Mouse (Mus musculus) intestine, embryonic 15.5 days (tissue): ENCODE data around the gene Gnaq. TPM values are rescaled to one million over a fixed set of nuclear protein-coding genes. Genes with fewer than 3 reads are reported as not detected.

Source experiments
- ATAC-seq: fragments of 200-750 bp; cut with Nextera tagmentation; 2 replicates; pipeline ENCODE4 v1.8.0; 2017; ENCODE audit warnings: moderate TSS enrichment, moderate library complexity
- H3K27ac ChIP-seq: fragments of 300-500 bp; sonication (generic); 2 replicates; pipeline ENCODE4 v1.5.1; 2015; ENCODE audit warnings: mild to moderate bottlenecking, inconsistent platforms
- H3K27me3 ChIP-seq: fragments of 300-500 bp; sonication (generic); replicated peaks from 2 replicates; pipeline ENCODE4 v1.6.1; 2015; ENCODE audit warnings: inconsistent platforms
- H3K36me3 ChIP-seq: fragments of 300-500 bp; sonication (generic); 2 replicates; pipeline ENCODE4 v1.6.1; 2015; ENCODE audit warnings: inconsistent platforms
- H3K4me1 ChIP-seq: fragments of 300-500 bp; sonication (generic); replicated peaks from 2 replicates; pipeline ENCODE4 v1.6.1; 2015; ENCODE audit warnings: inconsistent platforms
- H3K4me2 ChIP-seq: fragments of 300-500 bp; sonication (generic); replicated peaks from 2 replicates; pipeline ENCODE4 v1.6.1; 2015; ENCODE audit warnings: mild to moderate bottlenecking, inconsistent platforms
- H3K4me3 ChIP-seq: fragments of 300-500 bp; sonication (generic); replicated peaks from 2 replicates; pipeline ENCODE4 v1.5.1; 2015; ENCODE audit warnings: inconsistent platforms
- H3K9ac ChIP-seq: fragments of 300-500 bp; sonication (generic); 2 replicates; pipeline ENCODE4 v1.6.1; 2015; ENCODE audit warnings: inconsistent platforms
- H3K9me3 ChIP-seq: fragments of 300-500 bp; sonication (generic); 2 replicates; pipeline ENCODE4 v1.6.1; 2016; ENCODE audit warnings: inconsistent platforms
- WGBS: fragments of 180-500 bp; shearing (Covaris S2); methylation state at CpG from one replicate; pipeline ENCODE4 v1.1.7; 2015; 5-methylcytosine and 5-hydroxymethylcytosine counted together
- polyA plus RNA-seq: library from polyadenylated mRNA; unstranded; fragments of >200 nt; fragmentation: Nextera tagmentation; extraction: Ambion mirVana; gene quantifications from 2 replicates; pipeline ENCODE4 v1.2.1, GENCODE M21; 2015

The Gnaq gene
- polyA plus RNA-seq, 1 experiment from 2014 or later: 28.3 TPM

DNA sequence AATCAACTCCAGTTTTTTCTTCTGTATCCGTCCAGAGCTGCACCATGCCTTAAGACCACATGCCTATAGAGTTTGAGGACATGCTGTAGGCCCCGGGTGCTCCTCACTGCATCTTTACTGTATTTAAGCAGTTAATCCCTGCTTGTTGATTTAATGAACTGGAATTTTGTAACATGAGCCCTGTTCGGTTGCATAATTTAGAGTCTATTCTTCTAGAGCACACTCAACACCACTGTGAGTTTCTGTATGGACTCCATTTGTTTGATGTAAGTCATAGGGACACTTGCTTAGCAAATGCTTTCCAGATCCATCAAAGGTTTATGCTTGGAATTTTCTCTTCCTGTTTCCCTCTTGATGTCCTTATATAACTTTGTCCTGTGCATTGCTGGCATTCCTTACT is 2.2 kb upstream of the Gnaq start:
- Histone ChIP-seq H3K9ac (no peak overlapping the region), H3K4me2 (no peak overlapping the region), H3K4me3 (no peak overlapping the region), H3K27ac (no peak overlapping the region), H3K4me1 (peaks cover 4% of the 10 kb centered on the region), H3K27me3 (no peaks in the 10 kb centered on the region), H3K9me3 (no peaks in the 10 kb centered on the region), H3K36me3 (no peaks in the 10 kb centered on the region)
- no peak for ATAC-seq
- 36% methylated on average over 3 of the region's 3 CpGs for WGBS

DNA sequence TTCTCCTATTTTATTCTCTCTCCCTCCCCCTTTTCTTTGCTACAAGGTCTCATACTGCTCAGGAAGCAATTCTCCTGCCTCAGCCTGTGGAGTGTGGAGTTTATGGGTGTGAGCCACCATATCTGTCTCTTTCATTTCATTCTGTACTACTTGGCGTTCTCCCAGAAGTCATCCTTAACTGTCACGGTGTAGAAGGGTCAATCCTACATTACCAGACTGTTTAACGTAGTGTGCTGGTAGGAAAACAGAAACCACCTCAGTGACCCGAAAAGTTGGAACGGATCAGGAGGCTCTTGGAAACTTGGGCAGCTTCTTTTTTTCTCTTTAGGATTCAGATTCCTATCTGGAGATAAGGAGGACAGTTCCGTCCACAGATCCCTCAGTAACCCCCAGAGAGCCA is 800 bp upstream of the Gnaq start:
- H3K36me3 ChIP-seq: no peaks in the 10 kb centered on the region
- H3K27me3 ChIP-seq: no peaks in the 10 kb centered on the region
- peak overlapping the region; percentile 92 for H3K9ac ChIP-seq
- H3K9me3 ChIP-seq: no peaks in the 10 kb centered on the region
- 17% methylated on average over 6 of the region's 6 CpGs for WGBS
- peak overlapping the region; percentile 98 for H3K27ac ChIP-seq
- no peak; the same call in 1 of the 2 replicates for ATAC-seq
- peaks cover 4% of the 10 kb centered on the region for H3K4me1 ChIP-seq
- H3K4me3 ChIP-seq: peak overlapping the region; percentile 95
- H3K4me2 ChIP-seq: peak overlapping the region; percentile 74

DNA sequence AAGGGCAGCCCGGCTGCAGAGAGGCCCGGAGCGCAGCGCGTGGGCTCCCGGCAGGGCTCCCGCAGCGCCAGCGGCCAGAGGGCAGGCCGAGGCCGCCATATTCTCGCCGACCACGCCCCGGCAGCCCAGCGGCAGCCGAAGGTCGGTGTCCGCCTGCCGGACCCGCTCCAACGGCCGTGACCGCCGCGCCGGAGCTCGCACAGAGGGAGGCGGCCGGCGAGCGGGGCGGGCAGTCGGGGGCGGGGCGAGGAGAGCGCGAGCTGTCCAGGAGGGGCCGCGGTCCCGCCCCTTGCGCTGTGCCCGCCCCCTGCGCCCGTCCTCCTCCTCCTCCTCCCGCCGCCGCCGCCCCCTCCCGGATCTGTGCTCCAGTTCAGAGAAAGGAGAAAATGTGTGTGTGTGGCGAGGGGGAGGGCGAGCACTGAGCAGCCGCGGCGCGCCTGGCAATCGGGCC is 266 bp upstream of the Gnaq start:
- H3K27ac ChIP-seq: peak overlapping the region; percentile 98
- under 1% methylated on average over 50 of the region's 57 CpGs for WGBS
- no peaks in the 10 kb centered on the region for H3K36me3 ChIP-seq
- H3K4me2 ChIP-seq: peak overlapping the region; percentile 74
- peaks cover 9% of the 10 kb centered on the region for H3K4me1 ChIP-seq
- no peaks in the 10 kb centered on the region for H3K27me3 ChIP-seq
- peak overlapping the region; percentile 92 for H3K9ac ChIP-seq
- peak; percentile 95 for ATAC-seq
- H3K9me3 ChIP-seq: no peaks in the 10 kb centered on the region
- H3K4me3 ChIP-seq: peak overlapping the region; percentile 95

DNA sequence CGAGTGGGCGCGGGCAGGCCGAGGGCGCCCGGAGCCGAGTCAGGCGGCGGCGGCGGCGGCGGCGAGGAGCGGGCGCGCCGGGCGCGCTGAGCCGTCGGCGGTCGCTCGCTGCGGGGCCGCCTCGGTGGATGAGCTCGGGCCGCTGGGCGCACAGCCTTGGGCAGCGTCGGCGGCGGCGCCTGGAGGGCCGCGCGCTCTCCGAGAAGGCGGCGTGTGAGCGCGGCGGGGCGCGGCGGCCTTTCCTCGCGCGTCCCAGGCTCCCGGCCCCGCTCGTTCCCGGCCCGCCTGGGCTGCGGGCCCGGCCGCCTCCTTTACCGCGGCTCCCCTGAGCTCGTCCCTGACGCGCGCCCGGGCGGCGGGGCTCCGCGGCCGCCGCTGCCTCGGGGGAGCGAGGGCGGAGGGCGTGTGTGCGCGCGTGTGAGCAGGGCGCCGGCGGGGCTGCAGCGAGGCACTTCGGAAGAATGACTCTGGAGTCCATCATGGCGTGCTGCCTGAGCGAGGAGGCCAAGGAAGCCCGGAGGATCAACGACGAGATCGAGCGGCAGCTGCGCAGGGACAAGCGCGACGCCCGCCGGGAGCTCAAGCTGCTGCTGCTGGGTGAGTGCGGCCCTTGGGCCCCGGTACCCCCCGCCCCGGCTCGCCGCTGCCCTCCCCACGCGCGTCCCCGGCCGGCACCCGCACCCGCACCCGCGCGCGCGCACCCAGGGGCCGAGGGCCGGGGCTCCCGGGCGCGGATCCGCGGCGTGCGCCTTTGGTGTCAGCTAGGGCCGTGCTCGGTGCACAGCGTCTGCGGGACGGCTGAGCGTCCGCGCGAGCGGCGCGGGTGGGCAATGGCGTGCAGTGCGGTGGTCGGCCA is 462 bp downstream of the Gnaq start:
- H3K4me3 ChIP-seq: peak overlapping the region; percentile 95
- under 1% methylated on average over 113 of the region's 139 CpGs for WGBS
- no peaks in the 10 kb centered on the region for H3K36me3 ChIP-seq
- H3K9ac ChIP-seq: peak overlapping the region; percentile 92
- peak; percentile 54 for ATAC-seq
- peak overlapping the region; percentile 98 for H3K27ac ChIP-seq
- H3K27me3 ChIP-seq: no peaks in the 10 kb centered on the region
- H3K4me2 ChIP-seq: peak overlapping the region; percentile 74
- H3K9me3 ChIP-seq: no peaks in the 10 kb centered on the region
- H3K4me1 ChIP-seq: peaks cover 12% of the 10 kb centered on the region

GRCm38 (mm10) chr19:16133721-16134570 is 1.3 kb downstream of the Gnaq start:
- Histone ChIP-seq H3K27me3 (no peaks in the 10 kb centered on the region), H3K27ac (peak overlapping the region; percentile 98), H3K9ac (peak overlapping the region; percentile 92), H3K9me3 (no peaks in the 10 kb centered on the region), H3K36me3 (no peaks in the 10 kb centered on the region), H3K4me1 (peaks cover 18% of the 10 kb centered on the region), H3K4me3 (peak overlapping the region; percentile 95), H3K4me2 (peak overlapping the region; percentile 74)
- ATAC-seq: peak; percentile 7
- WGBS: 5% methylated on average over 25 of the region's 25 CpGs

GRCm38 (mm10) chr19:16138064-16138580 is 5.5 kb downstream of the Gnaq start:
- H3K36me3 ChIP-seq: no peaks in the 10 kb centered on the region
- no peaks in the 10 kb centered on the region for H3K9me3 ChIP-seq
- 42% methylated on average over 5 of the region's 5 CpGs for WGBS
- H3K4me3 ChIP-seq: no peak overlapping the region
- no peak overlapping the region for H3K4me2 ChIP-seq
- H3K4me1 ChIP-seq: peaks cover 43% of the 10 kb centered on the region
- ATAC-seq: no peak
- H3K9ac ChIP-seq: no peak overlapping the region
- no peaks in the 10 kb centered on the region for H3K27me3 ChIP-seq
- no peak overlapping the region for H3K27ac ChIP-seq

DNA sequence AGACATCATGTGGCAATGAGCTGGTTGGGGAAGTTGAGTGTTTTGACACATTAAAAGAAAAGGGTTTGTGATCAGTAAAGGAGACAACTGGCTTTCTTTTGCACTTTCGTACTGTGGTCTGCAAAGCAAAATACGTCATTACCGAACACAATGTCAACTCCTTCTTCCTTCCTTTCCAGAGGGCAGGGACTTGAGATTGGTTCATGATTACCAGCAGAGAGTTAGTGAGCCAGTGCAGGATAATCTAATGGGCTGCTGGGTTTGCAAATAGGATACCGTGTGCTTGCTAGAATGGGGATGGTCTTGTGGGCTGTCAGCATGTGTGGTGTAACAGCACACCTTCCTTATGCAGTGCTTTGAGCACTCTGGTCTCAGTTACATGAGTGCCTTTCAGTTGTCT is 8.1 kb downstream of the Gnaq start:
- no peak overlapping the region; the same call in 1 of the 2 replicates for H3K4me2 ChIP-seq
- no peaks in the 10 kb centered on the region for H3K9me3 ChIP-seq
- ATAC-seq: no peak
- H3K36me3 ChIP-seq: no peaks in the 10 kb centered on the region
- H3K4me3 ChIP-seq: no peak overlapping the region
- peaks cover 39% of the 10 kb centered on the region for H3K4me1 ChIP-seq
- no peak overlapping the region for H3K9ac ChIP-seq
- H3K27me3 ChIP-seq: no peaks in the 10 kb centered on the region
- H3K27ac ChIP-seq: no peak overlapping the region
- WGBS: 54% methylated on average over 4 of the region's 4 CpGs

GRCm38 (mm10) chr19:16141857-16142256 is 9.2 kb downstream of the Gnaq start:
- no peak overlapping the region for H3K9ac ChIP-seq
- no peak overlapping the region for H3K27ac ChIP-seq
- H3K36me3 ChIP-seq: no peaks in the 10 kb centered on the region
- no peak overlapping the region for H3K4me2 ChIP-seq
- ATAC-seq: peak; percentile 48; the same call in 1 of the 2 replicates
- H3K27me3 ChIP-seq: no peaks in the 10 kb centered on the region
- H3K4me1 ChIP-seq: peaks cover 38% of the 10 kb centered on the region
- WGBS: 52% methylated on average over 4 of the region's 4 CpGs
- no peaks in the 10 kb centered on the region for H3K9me3 ChIP-seq
- no peak overlapping the region for H3K4me3 ChIP-seq

DNA sequence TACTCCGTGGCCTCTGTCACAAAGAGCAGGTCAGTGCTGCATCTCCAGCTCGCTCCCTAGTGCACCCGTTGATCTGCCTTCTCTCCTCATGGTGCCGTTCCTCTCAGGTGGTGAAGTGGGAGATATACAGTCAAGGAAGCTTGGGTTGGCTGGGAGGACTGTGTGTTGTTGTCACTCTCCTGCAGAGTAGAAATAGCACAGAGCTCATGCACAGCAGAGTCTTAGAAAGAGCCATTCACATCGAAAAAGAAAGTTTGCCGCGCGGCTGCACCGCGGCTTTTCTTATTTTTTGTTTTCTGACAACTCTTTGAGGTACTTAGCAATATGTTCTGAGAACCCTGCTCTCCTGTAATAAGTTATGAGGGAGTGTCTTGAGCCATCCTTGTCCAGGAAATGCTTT is 10.4 kb downstream of the Gnaq start:
- peaks cover 32% of the 10 kb centered on the region for H3K4me1 ChIP-seq
- H3K4me2 ChIP-seq: no peak overlapping the region
- H3K9me3 ChIP-seq: no peaks in the 10 kb centered on the region
- H3K27me3 ChIP-seq: no peaks in the 10 kb centered on the region
- H3K36me3 ChIP-seq: no peaks in the 10 kb centered on the region
- no peak overlapping the region for H3K27ac ChIP-seq
- no peak overlapping the region for H3K4me3 ChIP-seq
- ATAC-seq: no peak
- no peak overlapping the region for H3K9ac ChIP-seq
- 90% methylated on average over 10 of the region's 10 CpGs for WGBS

DNA sequence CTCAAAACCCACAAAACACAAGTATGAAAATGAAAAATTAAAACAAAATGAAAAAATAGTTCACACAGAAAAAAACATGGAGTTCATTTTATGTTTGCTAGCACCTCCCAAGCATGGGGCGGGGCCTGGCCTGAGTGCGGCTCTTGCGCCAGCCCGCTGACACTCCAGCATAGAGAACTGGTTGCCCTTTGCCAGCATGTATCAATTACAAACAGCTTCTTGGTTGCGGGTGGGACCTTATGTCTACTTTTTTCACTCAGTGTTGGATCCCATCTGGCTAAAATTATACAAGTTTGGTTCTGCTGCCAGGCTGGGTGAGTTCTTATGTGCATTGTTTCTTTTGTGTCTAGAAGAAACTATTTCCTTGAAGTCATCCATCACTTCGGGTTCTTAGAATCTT is 14.8 kb downstream of the Gnaq start:
- H3K27ac ChIP-seq: no peak overlapping the region
- H3K36me3 ChIP-seq: no peaks in the 10 kb centered on the region
- no peaks in the 10 kb centered on the region for H3K9me3 ChIP-seq
- no peaks in the 10 kb centered on the region for H3K27me3 ChIP-seq
- H3K4me3 ChIP-seq: no peak overlapping the region
- no peak for ATAC-seq
- WGBS: 84% methylated on average over 6 of the region's 6 CpGs
- no peak overlapping the region for H3K4me2 ChIP-seq
- H3K4me1 ChIP-seq: 0 out of 2 replicates have a peak, but pooled peaks cover 5% of the 10 kb centered on the region
- no peak overlapping the region for H3K9ac ChIP-seq

- no peak overlapping the region for H3K4me2 ChIP-seq
- 0 out of 2 replicates have a peak, but pooled peaks cover 5% of the 10 kb centered on the region for H3K4me1 ChIP-seq
- H3K4me3 ChIP-seq: no peak overlapping the region
- ATAC-seq: no peak
- 97% methylated on average over 1 of the region's 1 CpGs for WGBS
- H3K9me3 ChIP-seq: no peaks in the 10 kb centered on the region
- no peaks in the 10 kb centered on the region for H3K36me3 ChIP-seq
- H3K27me3 ChIP-seq: no peaks in the 10 kb centered on the region
- no peak overlapping the region for H3K27ac ChIP-seq
- H3K9ac ChIP-seq: no peak overlapping the region
Observed at GRCm38 (mm10) chr19:16149094-16149493, 16.5 kb downstream of the Gnaq start.

GRCm38 (mm10) chr19:16150328-16150727 is 17.7 kb downstream of the Gnaq start:
- Histone ChIP-seq H3K4me2 (no peak overlapping the region), H3K4me1 (0 out of 2 replicates have a peak, but pooled peaks cover 5% of the 10 kb centered on the region), H3K27me3 (no peaks in the 10 kb centered on the region), H3K9ac (no peak overlapping the region), H3K9me3 (no peaks in the 10 kb centered on the region), H3K27ac (no peak overlapping the region), H3K36me3 (no peaks in the 10 kb centered on the region), H3K4me3 (no peak overlapping the region)
- no peak for ATAC-seq
- 49% methylated on average over 7 of the region's 7 CpGs for WGBS
